Mouse (Mus musculus): ENCODE measurements around the gene Cass4.

Gene Cass4

GRCm38 (mm10) chr2:172481654-172482385 is 88.2 kb downstream of the Cass4 start:
- DNase-seq (ENCODE audit: low read depth, low spot score), result no peak

Data from embryo, embryonic 11.5 days (tissue).